Mouse (Mus musculus) thymus, postnatal 10 days (tissue): ENCODE results near the gene AC170998.1.

ENCODE experiments used
- DNase-seq, 2 experiments: peaks; one replicate each; pipeline ENCODE4 v3.0.0; 2021; ENCODE audit warnings: low spot score in 2 of 2

Gene AC170998.1

DNA sequence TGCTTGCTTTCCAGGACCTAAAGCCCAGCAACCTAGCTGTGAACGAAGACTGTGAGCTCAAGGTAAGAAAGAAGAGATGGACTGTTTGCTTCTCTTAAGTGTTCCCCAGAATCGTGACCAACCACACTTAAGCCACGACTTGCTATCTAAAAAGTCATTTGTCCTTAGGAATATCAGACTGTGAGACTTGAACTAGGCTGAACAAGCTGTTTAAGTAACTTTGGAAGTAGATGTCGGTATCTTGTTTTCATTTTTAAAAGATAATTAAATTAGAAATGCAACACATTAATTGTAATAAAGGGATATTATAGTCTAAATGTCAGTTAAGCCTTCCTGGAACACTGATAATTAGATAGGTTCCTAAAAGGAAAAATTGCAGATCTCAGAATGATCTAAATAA, at the start of gene AC170998.1:
AC170998.1 (plus strand) TSS at position 301 of the 400 bp plus-strand sequence.
- DNase-seq, result no peak

- no peak for DNase-seq
Observed at GRCm38 (mm10) chr17:28682311-28683084, 43.4 kb upstream of the AC170998.1 start.

- DNase-seq, result no peak
Observed at GRCm38 (mm10) chr17:28683601-28684000, 42.3 kb upstream of the AC170998.1 start.

DNA sequence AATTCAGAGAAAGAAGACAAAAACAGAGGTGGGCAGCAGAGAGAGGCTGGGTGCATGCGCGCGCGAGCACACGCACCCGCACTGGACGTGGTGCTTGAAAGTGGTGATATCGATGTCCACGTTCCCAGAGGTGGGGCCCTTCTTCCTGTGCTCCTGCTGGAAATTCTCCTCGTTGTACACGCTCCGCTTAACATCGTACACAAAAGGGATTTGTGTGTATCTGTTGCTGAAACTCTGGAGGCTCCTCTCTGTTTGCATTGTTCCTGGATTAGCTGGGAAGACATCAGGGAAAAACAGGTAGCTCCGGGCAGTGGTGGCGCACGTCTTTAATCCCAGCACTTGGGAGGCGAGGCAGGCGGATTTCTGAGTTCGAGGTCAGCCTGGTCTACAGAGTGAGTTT, 41.3 kb upstream of the AC170998.1 start:
- no peak for DNase-seq

- no peak for DNase-seq
Observed at GRCm38 (mm10) chr17:28687354-28687753, 38.5 kb upstream of the AC170998.1 start.

GRCm38 (mm10) chr17:28689586-28690283, 36.1 kb upstream of the AC170998.1 start, which contains the start of gene Slc26a8:
Slc26a8 (minus strand) TSS chr17:28690233.
- peak in 1 of 2 experiments; percentile 21 for DNase-seq

DNA sequence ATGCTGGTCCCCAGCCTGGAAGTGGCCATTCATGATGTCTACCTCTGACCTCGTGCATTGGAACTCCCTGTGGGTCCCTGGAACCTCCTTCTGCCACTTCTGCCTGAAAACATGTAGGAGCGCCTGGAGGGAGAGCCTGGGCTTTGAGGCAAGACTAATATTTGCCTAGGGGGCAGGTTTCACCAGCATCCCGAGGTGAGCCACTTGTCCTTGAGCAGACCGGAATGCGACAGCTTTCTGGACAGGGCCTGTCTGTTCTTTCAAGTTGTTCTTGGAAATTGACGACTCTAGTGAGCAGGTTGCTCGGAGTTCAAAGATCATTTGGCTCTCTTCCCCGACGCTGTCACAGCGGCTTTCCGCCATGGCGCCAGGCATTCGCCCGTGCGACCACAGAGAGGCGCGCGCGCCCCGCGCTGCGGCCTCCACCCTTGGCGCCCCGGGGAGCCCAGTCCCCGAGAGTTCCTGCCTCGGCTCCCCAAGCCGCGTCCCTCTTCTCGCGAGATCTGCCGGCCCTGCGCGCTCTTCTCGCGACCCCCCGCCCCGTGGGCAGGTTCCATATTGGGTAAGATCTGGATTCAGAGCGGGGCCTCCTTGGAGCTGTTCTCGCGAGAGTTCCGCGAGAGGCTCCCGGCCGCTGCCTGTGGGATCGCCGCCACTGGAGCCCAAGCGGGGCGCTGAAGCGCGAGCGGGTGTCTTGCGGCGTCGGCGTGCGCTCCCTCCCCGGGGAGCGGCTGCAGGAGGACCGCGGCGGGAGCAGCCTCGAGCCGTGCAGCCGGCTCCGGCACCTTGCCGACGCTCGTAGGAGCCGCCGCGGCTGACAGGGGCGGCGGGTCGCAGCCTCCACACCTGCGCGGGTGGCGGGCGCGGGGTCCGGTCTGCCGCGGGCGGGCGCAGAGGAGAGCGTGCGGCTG, 34.9 kb upstream of the AC170998.1 start, which contains the start of gene Mapk14:
Mapk14 (plus strand) TSS at position 554 of the 911 bp plus-strand sequence.
- DNase-seq, result peak; percentile 100

DNA sequence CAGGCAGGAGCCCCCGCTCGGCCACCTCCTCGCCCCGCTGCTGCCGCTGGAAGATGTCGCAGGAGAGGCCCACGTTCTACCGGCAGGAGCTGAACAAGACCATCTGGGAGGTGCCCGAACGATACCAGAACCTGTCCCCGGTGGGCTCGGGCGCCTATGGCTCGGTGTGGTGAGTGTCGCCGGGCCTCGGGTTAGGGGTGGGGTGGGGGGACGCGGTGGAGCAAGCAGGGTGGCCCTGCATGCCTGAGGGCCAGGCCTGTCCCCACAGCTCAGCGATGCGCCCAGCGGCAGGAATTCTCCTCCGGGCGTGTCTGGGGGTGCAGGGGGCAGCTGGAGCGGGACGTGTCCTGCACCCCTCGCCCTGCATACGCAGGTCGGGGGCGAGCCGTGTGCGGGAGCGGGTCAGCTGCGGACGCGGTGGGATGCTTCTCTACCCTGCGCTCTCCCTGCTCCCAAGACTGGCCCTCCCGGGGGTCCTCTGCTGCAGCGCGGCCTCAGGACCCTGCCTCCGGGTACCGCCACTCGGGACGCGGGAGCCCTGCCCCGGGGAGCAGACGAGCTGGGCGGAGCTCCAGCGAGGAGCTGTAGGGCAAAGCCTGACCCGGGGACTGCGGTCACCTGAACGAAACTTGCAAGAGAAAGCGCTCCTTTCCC, 34.1 kb upstream of the AC170998.1 start:
- DNase-seq, result peak; percentile 47 to 52

DNA sequence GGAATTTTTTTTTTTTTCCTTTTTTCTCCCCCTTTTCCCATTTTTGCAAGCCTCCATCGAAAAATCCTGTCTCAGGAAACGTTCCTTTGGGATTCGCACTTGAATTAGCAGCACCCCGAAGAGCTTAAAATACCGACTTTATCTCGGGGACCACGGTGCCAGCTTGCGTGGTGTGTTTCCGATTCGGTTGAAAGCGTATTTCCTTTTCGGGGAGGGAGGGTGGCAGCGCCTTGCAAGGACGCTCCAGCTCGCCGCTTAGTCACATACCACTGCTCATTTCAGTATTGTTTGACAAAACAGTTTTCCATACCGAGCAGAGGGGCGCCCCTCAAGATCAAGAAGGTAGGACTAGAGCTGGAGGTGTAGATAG, 33.6 kb upstream of the AC170998.1 start:
- DNase-seq, result peak; percentile 54 to 66

DNA sequence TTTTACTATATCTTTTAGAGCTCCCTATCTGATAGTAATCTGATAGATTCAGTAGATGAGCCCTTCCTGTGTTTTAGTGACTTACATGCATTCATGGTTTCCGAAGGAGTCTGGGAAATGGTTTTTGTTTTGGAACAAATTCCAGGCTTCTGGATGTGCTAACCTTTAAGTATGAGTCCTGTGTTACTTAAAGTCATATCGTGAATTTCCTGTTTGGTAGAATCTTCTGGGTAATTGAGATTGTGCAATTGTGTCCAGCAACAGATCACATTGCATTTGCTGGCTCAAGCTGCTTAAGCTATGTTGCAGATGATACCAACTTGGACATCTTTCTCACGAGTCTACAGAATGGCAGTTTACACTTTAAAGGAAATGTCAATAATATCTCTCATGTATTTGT, 32.8 kb upstream of the AC170998.1 start:
- DNase-seq, result no peak

GRCm38 (mm10) chr17:28694078-28694477, 31.8 kb upstream of the AC170998.1 start:
- no peak for DNase-seq

DNA sequence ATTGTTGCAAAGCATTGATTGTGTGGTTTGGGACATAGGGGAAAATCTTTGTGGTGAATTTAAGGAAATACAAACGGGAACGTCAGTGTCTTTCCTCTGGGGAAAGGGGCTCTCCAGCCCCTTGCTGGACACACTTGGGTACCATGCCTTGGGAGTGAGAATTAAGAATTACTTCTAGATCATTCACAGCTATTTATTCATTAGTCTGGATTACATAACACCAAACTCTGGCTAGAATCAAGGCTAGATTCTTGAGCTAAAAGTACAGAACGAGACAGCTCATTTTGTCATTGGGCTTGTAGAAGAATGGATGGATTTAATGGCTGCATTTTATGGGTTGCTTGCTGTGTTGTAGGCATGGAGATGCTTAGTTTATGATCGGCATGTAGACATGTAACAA, 31.1 kb upstream of the AC170998.1 start:
- no peak for DNase-seq

DNA sequence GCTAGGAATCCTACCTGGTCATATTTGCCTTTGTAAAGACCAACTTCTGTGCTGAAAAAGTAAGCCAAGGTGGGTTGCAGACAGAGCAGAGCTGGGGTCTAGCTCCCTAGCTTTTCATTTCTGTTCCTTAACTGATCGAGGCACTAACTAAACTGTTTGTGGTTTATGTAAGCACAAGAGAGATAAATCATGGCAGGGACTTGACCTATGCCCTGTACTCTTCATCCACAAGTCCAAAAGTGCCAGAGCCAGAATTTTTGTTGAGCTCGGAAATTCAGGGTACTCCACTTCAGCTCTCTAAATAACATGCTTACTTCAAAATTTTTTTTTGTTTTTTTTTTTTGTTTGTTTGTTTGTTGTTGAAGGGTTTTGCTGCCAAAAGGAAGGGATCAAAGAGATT, 29.2 kb upstream of the AC170998.1 start:
- DNase-seq, result no peak

- no peak for DNase-seq
Observed at GRCm38 (mm10) chr17:28697290-28698195, 28.3 kb upstream of the AC170998.1 start.

GRCm38 (mm10) chr17:28698245-28698644, 27.6 kb upstream of the AC170998.1 start:
- no peak for DNase-seq

- DNase-seq, result no peak
Observed at GRCm38 (mm10) chr17:28698672-28699071, 27.2 kb upstream of the AC170998.1 start.

DNA sequence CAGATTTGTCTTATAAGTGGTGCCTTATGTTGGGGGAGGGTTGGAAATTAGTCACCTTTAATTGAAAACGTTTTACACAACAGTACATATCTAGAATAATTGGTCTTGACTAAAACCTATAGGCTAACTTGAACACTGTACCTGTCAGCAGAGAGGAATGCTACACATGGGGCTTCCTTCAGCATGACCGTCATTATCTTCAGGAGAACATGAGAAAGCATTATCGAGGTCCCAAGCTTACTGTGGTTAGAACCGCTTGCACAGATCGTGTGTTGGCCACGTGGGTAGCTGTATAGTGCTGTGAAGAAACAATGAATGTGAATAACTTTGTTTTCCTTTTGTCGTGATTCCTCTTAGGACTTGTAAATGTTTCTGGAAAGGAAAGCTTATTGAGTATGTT, 26.1 kb upstream of the AC170998.1 start:
- no peak for DNase-seq

DNA sequence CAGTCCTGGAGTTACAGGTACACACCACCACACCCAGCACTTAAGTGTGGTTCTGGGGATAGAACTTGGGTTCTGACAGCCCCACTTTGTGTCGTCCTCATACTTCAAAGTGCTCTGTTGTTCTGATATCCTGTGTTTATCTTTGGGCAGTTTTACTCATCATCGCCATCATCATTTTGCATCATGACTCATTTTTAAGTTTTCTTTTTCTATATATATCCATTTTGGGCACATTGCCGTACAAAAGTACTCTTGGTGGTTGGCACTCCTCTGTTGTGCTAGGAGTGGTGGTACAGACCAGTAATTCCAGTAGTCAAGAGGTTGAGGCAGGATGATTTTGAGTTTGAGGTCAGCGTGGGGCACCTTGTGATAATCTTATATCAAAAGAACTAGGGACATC, 24.7 kb upstream of the AC170998.1 start:
- DNase-seq, result no peak

DNA sequence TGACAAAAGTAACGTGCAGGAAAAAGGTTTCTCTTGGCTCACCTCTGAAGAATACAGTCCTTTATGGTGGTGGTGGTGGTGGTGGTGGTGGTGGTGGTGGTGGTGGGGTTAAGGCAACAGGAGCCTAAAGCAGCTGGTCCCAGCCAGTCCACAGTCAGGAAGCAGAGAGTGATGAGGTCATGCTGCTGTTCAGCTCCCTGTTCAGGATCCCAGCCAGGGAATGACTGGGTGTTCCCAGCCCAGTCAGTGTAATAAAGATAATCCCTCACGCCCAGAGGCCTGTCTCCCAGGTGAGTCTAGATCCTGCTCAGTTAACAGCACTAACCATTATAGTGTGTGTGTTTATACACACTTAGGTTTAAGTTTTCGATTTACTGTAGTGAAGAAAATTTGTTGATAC, 24.1 kb upstream of the AC170998.1 start:
- DNase-seq, result no peak

GRCm38 (mm10) chr17:28702646-28703045, 23.2 kb upstream of the AC170998.1 start:
- no peak for DNase-seq
